Mouse (Mus musculus) lung, embryonic 14.5 days (tissue): ENCODE results near the gene Usp38. TPM values are rescaled to one million over a fixed set of nuclear protein-coding genes. Genes with fewer than 3 reads are reported as not detected.
"Not testable (repeated sequence)": the region's sequence is repeated elsewhere in the genome, so short reads cannot be mapped to it uniquely, and the experiment has no call there.

Experiments
- ATAC-seq: fragments of 200-750 bp; cut with Nextera tagmentation; 2 replicates; pipeline ENCODE4 v1.8.0; 2017; ENCODE audit warnings: mild to moderate bottlenecking, moderate TSS enrichment, moderate library complexity; ENCODE audit not compliant: insufficient read depth
- DNase-seq: peaks from one replicate; pipeline ENCODE4 v3.0.0-alpha.2; 2015
- H3K27ac ChIP-seq: fragments of 300-500 bp; sonication (generic); 2 replicates; pipeline ENCODE4 v1.5.1; 2014; ENCODE audit warnings: low read depth, mild to moderate bottlenecking, moderate library complexity
- H3K27me3 ChIP-seq: fragments of 300-500 bp; sonication (generic); 2 replicates; pipeline ENCODE4 v1.6.1; 2014; ENCODE audit warnings: low read length, control low read depth; ENCODE audit not compliant: insufficient read depth
- H3K36me3 ChIP-seq: fragments of 300-500 bp; sonication (generic); 2 replicates; pipeline ENCODE4 v1.6.1; 2014; ENCODE audit warnings: control low read depth; ENCODE audit not compliant: insufficient read depth
- H3K4me1 ChIP-seq: fragments of 300-500 bp; sonication (generic); 2 replicates; pipeline ENCODE4 v1.6.1; 2014; ENCODE audit warnings: antibody characterized with exemption, control low read depth; ENCODE audit not compliant: insufficient read depth
- H3K4me2 ChIP-seq: fragments of 300-500 bp; sonication (generic); 2 replicates; pipeline ENCODE4 v1.6.1; 2014; ENCODE audit warnings: mild to moderate bottlenecking
- H3K4me3 ChIP-seq: fragments of 300-500 bp; sonication (generic); 2 replicates; pipeline ENCODE4 v1.5.1; 2014; ENCODE audit warnings: low read depth, low read length
- H3K9ac ChIP-seq: fragments of 300-500 bp; sonication (generic); 2 replicates; pipeline ENCODE4 v1.6.1; 2014
- H3K9me3 ChIP-seq: fragments of 300-500 bp; sonication (generic); 2 replicates; pipeline ENCODE4 v1.6.1; 2016; ENCODE audit warnings: low read depth, low read length, control low read depth
- CTCF ChIP-seq: IDR thresholded peaks from 2 replicates; pipeline ENCODE4 v1.5.1; 2016; ENCODE audit warnings: antibody characterized with exemption, low read depth
- WGBS: fragments of 180-500 bp; shearing (Covaris S2); extraction: QIAGEN DNeasy Blood & Tissue Kit; methylation state at CpG from one replicate; pipeline ENCODE4 v1.1.7; 2014; 5-methylcytosine and 5-hydroxymethylcytosine counted together
- polyA plus RNA-seq: library from polyadenylated mRNA; unstranded; fragments of >200 nt; fragmentation: Nextera tagmentation; extraction: Ambion mirVana; gene quantifications from 2 replicates; pipeline ENCODE4 v1.2.1, GENCODE M21; 2014

The Usp38 gene
- polyA plus RNA-seq = 23.2 and 24.8 TPM in 2 replicates

GRCm38 (mm10) chr8:81014789-81015699, at the start of gene Usp38:
TSS of gene Usp38 (minus strand) at chr8:81014928.
- DNase-seq (peak; percentile 99), ATAC-seq (peak; percentile 98)
- H3K27me3 ChIP-seq = no peaks in the 10 kb centered on the region
- WGBS = 2% methylated on average over 52 of the region's 57 CpGs
- peak within 1 kb of the TSS; percentile 93 for H3K4me2 ChIP-seq
- H3K9ac ChIP-seq = peak within 1 kb of the TSS; percentile 84
- peak within 1 kb of the TSS; percentile 98 for H3K27ac ChIP-seq
- peaks cover 6% of the 10 kb centered on the region; the same call in 1 of the 2 replicates for H3K4me1 ChIP-seq
- H3K4me3 ChIP-seq = peak within 1 kb of the TSS; percentile 76
- TF ChIP-seq CTCF = no peak
- H3K36me3 ChIP-seq = peaks cover 3% of the 10 kb centered on the region; the same call in 1 of the 2 replicates
- no peaks in the 10 kb centered on the region for H3K9me3 ChIP-seq

- no peak for TF ChIP-seq CTCF
- H3K36me3 ChIP-seq = no peaks in the 10 kb centered on the region
- no peak overlapping the region for H3K4me3 ChIP-seq
- no peak overlapping the region for H3K4me2 ChIP-seq
- DNase-seq = peak; percentile 56
- no peaks in the 10 kb centered on the region for H3K4me1 ChIP-seq
- no peak overlapping the region for H3K27ac ChIP-seq
- 25% methylated on average over 3 of the region's 3 CpGs for WGBS
- H3K27me3 ChIP-seq = no peaks in the 10 kb centered on the region
- ATAC-seq = no peak
- no peaks in the 10 kb centered on the region for H3K9me3 ChIP-seq
- no peak overlapping the region for H3K9ac ChIP-seq
These were observed 47.8 kb upstream of the Usp38 start for GRCm38 (mm10) chr8:81062566-81062965.

GRCm38 (mm10) chr8:81061950-81062349, 47.2 kb upstream of the Usp38 start:
- H3K4me3 ChIP-seq = no peak overlapping the region
- no peaks in the 10 kb centered on the region for H3K4me1 ChIP-seq
- no peaks in the 10 kb centered on the region for H3K9me3 ChIP-seq
- H3K27ac ChIP-seq = no peak overlapping the region
- no peak overlapping the region for H3K4me2 ChIP-seq
- DNase-seq (peak; percentile 88), ATAC-seq (peak; percentile 71; the same call in 1 of the 2 replicates)
- WGBS = 16% methylated on average over 3 of the region's 3 CpGs
- H3K36me3 ChIP-seq = no peaks in the 10 kb centered on the region
- H3K27me3 ChIP-seq = no peaks in the 10 kb centered on the region
- no peak overlapping the region for H3K9ac ChIP-seq
- peak; percentile 73 for TF ChIP-seq CTCF

GRCm38 (mm10) chr8:81044201-81044600, 29.5 kb upstream of the Usp38 start:
- no peak overlapping the region for H3K9ac ChIP-seq
- H3K4me3 ChIP-seq = no peak overlapping the region
- ATAC-seq = no peak
- DNase-seq = peak; percentile 57
- H3K9me3 ChIP-seq = no peaks in the 10 kb centered on the region
- TF ChIP-seq CTCF = no peak
- no peak overlapping the region for H3K27ac ChIP-seq
- no peaks in the 10 kb centered on the region for H3K36me3 ChIP-seq
- WGBS = 32% methylated on average over 3 of the region's 3 CpGs
- H3K27me3 ChIP-seq = no peaks in the 10 kb centered on the region
- no peak overlapping the region for H3K4me2 ChIP-seq
- H3K4me1 ChIP-seq = no peaks in the 10 kb centered on the region

- Histone ChIP-seq H3K27me3 (no peaks in the 10 kb centered on the region), H3K4me3 (no peak overlapping the region), H3K9me3 (peaks cover 8% of the 10 kb centered on the region; the same call in 1 of the 2 replicates), H3K36me3 (no peaks in the 10 kb centered on the region), H3K27ac (no peak overlapping the region), H3K9ac (no peak overlapping the region), H3K4me2 (no peak overlapping the region), H3K4me1 (no peaks in the 10 kb centered on the region)
- 33% methylated on average over 2 of the region's 2 CpGs for WGBS
- peak; percentile 6 for DNase-seq
- no peak for ATAC-seq
- no peak for TF ChIP-seq CTCF
These were observed 13.3 kb upstream of the Usp38 start for GRCm38 (mm10) chr8:81027991-81028390.

GRCm38 (mm10) chr8:81017548-81017947, 2.8 kb upstream of the Usp38 start:
- H3K27ac ChIP-seq, H3K4me2 ChIP-seq, H3K36me3 ChIP-seq, DNase-seq, H3K27me3 ChIP-seq, H3K4me3 ChIP-seq, ATAC-seq, H3K4me1 ChIP-seq, H3K9me3 ChIP-seq, H3K9ac ChIP-seq: not testable (repeated sequence)
- 86% methylated on average over 8 of the region's 8 CpGs for WGBS

- H3K4me3 ChIP-seq = peak overlapping the region; percentile 76
- no peak for TF ChIP-seq CTCF
- H3K9ac ChIP-seq = peak overlapping the region; percentile 84
- 2% methylated on average over 45 of the region's 45 CpGs for WGBS
- peak; percentile 2; the same call in 1 of the 2 replicates for ATAC-seq
- H3K36me3 ChIP-seq = peaks cover 11% of the 10 kb centered on the region
- no peaks in the 10 kb centered on the region for H3K27me3 ChIP-seq
- H3K4me1 ChIP-seq = peaks cover 6% of the 10 kb centered on the region; the same call in 1 of the 2 replicates
- DNase-seq = peak; percentile 16
- H3K4me2 ChIP-seq = peak overlapping the region; percentile 93
- no peaks in the 10 kb centered on the region for H3K9me3 ChIP-seq
- H3K27ac ChIP-seq = peak overlapping the region; percentile 83
These were observed 757 bp downstream of the Usp38 start for GRCm38 (mm10) chr8:81013811-81014530.
